Mouse (Mus musculus) ES-Bruce4 (cell line): ENCODE results near the gene Prkg1.

Source experiments
- CTCF ChIP-seq: IDR thresholded peaks from one replicate; pipeline ENCODE4 v1.8.1; 2011; ENCODE audit warnings: low read depth, low read length
- POLR2A ChIP-seq: IDR thresholded peaks from one replicate; pipeline ENCODE4 v1.8.1; 2011; ENCODE audit warnings: low read length; ENCODE audit not compliant: insufficient read depth

GRCm38 (mm10) chr19:31713321-31713720, 51.5 kb downstream of the Prkg1 start:
- no peak for TF ChIP-seq CTCF
- TF ChIP-seq POLR2A, result no peak
